Mouse (Mus musculus): ENCODE results near the gene Zfp772. TPM values are rescaled to one million over a fixed set of nuclear protein-coding genes. Genes with fewer than 3 reads are reported as not detected.
"Not testable (repeated sequence)": the region's sequence is repeated elsewhere in the genome, so short reads cannot be mapped to it uniquely, and the experiment has no call there.

Zfp772 gene
- polyA plus RNA-seq (2015; fragmentation: Nextera tagmentation; extraction: Ambion mirVana), result 3.7 and 3.9 TPM in 2 replicates

GRCm38 (mm10) chr7:7209313-7210151 is at the start of gene Zfp772:
Zfp772 (minus strand) TSS chr7:7209998.
- H3K4me1 ChIP-seq; H3K27ac ChIP-seq (replicated peaks); H3K27me3 ChIP-seq (replicated peaks); ATAC-seq (ENCODE audit: extremely low read depth, insufficient number of reproducible peaks, low FRiP score, low TSS enrichment); H3K9me3 ChIP-seq: not testable (repeated sequence)
- WGBS, result under 1% methylated on average over 24 of the region's 24 CpGs
- H3K36me3 ChIP-seq, result peaks cover 16% of the 10 kb centered on the region
- peak within 1 kb of the TSS; percentile 62 for H3K4me3 ChIP-seq
- peak within 1 kb of the TSS; percentile 73 for H3K4me2 ChIP-seq
- peak within 1 kb of the TSS; percentile 80 for H3K9ac ChIP-seq

DNA sequence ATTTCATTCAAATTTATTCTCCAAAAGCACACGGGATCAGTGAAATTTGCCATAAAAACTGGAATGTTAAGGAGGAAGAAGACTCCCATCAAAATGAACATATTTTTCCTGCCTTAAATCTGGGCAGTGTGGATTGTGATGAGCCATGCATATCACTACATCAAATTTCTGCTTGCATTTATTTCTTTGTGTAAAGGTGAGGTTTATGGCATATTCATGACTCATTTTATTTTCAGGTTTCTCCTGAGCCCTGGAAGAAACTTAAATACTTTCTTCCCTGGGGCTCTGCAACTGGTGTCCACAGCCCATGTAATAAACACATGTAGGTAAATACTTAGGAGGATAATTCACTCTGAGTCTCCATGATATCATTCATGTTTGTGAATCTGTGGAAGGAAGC is 37.4 kb upstream of the Zfp772 start, which contains the start of gene Vmn2r29:
Gene Vmn2r29, minus strand, starts transcription at position 101 of the 400 bp plus-strand sequence.
- not testable (repeated sequence) for H3K27ac ChIP-seq (replicated peaks); H3K4me2 ChIP-seq; H3K4me1 ChIP-seq; ATAC-seq (ENCODE audit: extremely low read depth, insufficient number of reproducible peaks, low FRiP score, low TSS enrichment); H3K4me3 ChIP-seq; H3K27me3 ChIP-seq (replicated peaks); H3K9ac ChIP-seq; H3K36me3 ChIP-seq; H3K9me3 ChIP-seq
- no CpG with 5 or more reads among the region's 1 CpGs for WGBS

- 9% methylated on average over 18 of the region's 18 CpGs for WGBS
- H3K9ac ChIP-seq, result peak overlapping the region; percentile 62
- H3K27me3 ChIP-seq (replicated peaks), result no peaks in the 10 kb centered on the region
- H3K4me2 ChIP-seq, result peak overlapping the region; percentile 66
- peak; percentile 73 for ATAC-seq (ENCODE audit: extremely low read depth, insufficient number of reproducible peaks, low FRiP score, low TSS enrichment)
- H3K36me3 ChIP-seq, result peaks cover 7% of the 10 kb centered on the region
- no peak overlapping the region for H3K27ac ChIP-seq (replicated peaks)
- peak overlapping the region; percentile 68 for H3K4me3 ChIP-seq
- peaks cover 5% of the 10 kb centered on the region; the same call in 1 of the 2 replicates for H3K4me1 ChIP-seq
- H3K9me3 ChIP-seq, result no peaks in the 10 kb centered on the region
These were observed 21.4 kb downstream of the Zfp772 start for GRCm38 (mm10) chr7:7188191-7188942.

DNA sequence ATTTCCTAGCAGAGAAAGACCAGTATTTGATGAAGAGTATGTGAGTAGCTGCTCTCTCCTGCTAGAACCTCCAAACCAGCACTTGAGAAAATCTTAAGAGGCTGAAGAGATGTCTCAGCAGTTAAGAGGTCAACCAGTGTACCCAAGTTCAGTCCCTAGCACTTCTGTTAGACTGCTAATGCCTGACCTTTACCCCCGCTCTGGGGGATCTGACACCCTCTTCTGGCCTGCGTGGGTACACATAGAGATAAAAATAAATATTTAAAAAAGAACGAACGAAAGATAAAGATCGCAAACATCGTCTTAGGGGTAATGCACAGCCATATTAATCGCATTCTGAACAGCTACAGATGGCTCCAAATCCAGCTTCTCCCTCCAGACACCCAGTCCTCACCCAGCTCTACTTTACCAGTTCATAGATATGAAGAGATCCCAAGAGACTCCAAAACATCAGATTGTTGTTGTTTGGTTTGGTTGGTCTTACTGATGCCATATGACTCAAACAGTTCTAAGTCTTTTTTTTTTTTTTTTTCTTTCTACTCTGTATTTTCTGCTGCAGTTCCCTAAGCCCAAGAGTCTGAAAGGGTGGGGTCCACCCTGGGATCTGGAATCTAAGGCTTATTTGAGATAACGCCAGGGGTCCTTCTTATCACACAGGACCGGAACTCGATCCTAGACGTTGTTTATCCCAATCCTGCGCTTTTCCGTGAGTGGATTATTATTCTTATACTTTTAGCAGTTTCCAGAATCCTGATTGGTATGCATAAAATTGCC is 22.2 kb downstream of the Zfp772 start:
- ATAC-seq (ENCODE audit: extremely low read depth, insufficient number of reproducible peaks, low FRiP score, low TSS enrichment), result no peak
- Histone ChIP-seq H3K9me3 (no peaks in the 10 kb centered on the region), H3K4me3 (peak overlapping the region; percentile 68), H3K4me2 (peak overlapping the region; percentile 66), H3K36me3 (peaks cover 13% of the 10 kb centered on the region), H3K4me1 (peaks cover 5% of the 10 kb centered on the region; the same call in 1 of the 2 replicates), H3K27ac (replicated peaks) (no peak overlapping the region), H3K27me3 (replicated peaks) (no peaks in the 10 kb centered on the region), H3K9ac (peak overlapping the region; percentile 62; the same call in 1 of the 2 replicates)
- 33% methylated on average over 13 of the region's 13 CpGs for WGBS

- H3K27me3 ChIP-seq (replicated peaks), result no peaks in the 10 kb centered on the region
- H3K4me2 ChIP-seq, result no peak overlapping the region
- H3K9ac ChIP-seq, result no peak overlapping the region
- no peak overlapping the region for H3K4me3 ChIP-seq
- peaks cover 5% of the 10 kb centered on the region; the same call in 1 of the 2 replicates for H3K4me1 ChIP-seq
- ATAC-seq (ENCODE audit: extremely low read depth, insufficient number of reproducible peaks, low FRiP score, low TSS enrichment), result no peak
- H3K36me3 ChIP-seq, result peaks cover 30% of the 10 kb centered on the region
- no peak overlapping the region for H3K27ac ChIP-seq (replicated peaks)
- 86% methylated on average over 1 of the region's 1 CpGs for WGBS
- no peaks in the 10 kb centered on the region for H3K9me3 ChIP-seq
These were observed 23.9 kb downstream of the Zfp772 start for GRCm38 (mm10) chr7:7185897-7186296.

DNA sequence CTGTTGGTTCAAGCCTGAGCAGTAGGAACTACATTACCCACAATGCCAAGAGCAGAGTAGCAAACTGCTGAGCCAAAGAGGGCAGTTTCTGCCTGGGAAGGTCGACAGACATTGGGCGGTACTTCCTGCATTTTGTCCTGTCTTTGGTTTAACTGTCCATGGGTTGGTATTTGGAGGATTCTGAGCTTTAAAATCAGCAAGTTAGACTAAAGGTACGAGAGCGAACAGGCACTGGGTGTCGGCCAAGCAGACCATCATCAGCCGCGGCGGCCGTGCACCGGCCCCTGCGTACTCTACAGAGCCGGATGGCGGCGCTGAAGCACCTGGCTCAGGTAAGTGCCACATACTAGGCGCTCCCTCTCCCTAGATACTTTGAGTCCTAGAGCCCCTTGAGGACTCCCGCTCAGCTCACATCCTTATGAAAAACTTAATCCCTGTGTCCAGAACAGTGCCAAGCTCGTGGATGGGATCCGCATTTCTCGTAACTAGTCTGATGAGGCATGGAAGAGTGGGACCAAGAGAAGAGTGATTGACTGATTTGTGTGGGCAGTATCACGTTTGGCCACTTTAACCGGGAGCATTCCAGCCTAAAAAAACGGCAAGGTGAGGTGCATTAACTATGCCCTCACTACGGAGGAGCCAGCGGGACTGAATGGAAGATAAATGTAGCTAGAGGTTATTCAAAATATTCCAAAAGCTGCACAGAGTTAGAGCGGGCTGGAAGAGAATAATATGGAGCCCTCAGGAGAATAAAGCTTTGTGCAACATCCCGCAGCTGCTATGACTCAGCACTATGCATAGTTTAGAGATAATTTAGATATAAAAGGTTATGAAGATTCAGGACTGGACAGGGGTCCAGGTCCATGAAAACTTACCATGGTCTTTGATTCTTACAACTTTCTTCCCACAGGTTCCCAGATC is 38.3 kb downstream of the Zfp772 start, which contains the start of gene Zfp418:
Gene Zfp418, plus strand, starts transcription at position 104 of the 921 bp plus-strand sequence.
- peak; percentile 73; the same call in 1 of the 2 replicates for ATAC-seq (ENCODE audit: extremely low read depth, insufficient number of reproducible peaks, low FRiP score, low TSS enrichment)
- Histone ChIP-seq H3K4me1 (peaks cover 8% of the 10 kb centered on the region), H3K4me2 (peak within 1 kb of the TSS; percentile 85), H3K9me3 (no peaks in the 10 kb centered on the region), H3K9ac (peak within 1 kb of the TSS; percentile 87), H3K36me3 (peaks cover 18% of the 10 kb centered on the region), H3K27ac (replicated peaks) (0 out of 2 replicates have a peak within 1 kb of the TSS, but pooled peaks have one; percentile 20), H3K27me3 (replicated peaks) (no peaks in the 10 kb centered on the region), H3K4me3 (peak within 1 kb of the TSS; percentile 88)
- WGBS, result 2% methylated on average over 26 of the region's 26 CpGs

Other genes with a start within 250 kb of the Zfp772 start
- not detected in 2 replicates for gene Aurkc, start 214.7 kb downstream of the Zfp772 start, polyA plus RNA-seq (2015; fragmentation: Nextera tagmentation; extraction: Ambion mirVana)
- 6.6 and 7.4 TPM in 2 replicates for gene Zfp954, start 88.5 kb downstream of the Zfp772 start, polyA plus RNA-seq (2015; fragmentation: Nextera tagmentation; extraction: Ambion mirVana)
- 0.68 and 0.83 TPM in 2 replicates for gene Zfp773, start 73.2 kb downstream of the Zfp772 start, polyA plus RNA-seq (2015; fragmentation: Nextera tagmentation; extraction: Ambion mirVana)
- gene Zfp418, start 38.7 kb downstream of the Zfp772 start, polyA plus RNA-seq (2015; fragmentation: Nextera tagmentation; extraction: Ambion mirVana), result 1.0 and 1.3 TPM in 2 replicates
- 0.07 TPM in 1 of 2 replicates, not detected in the other for gene Vmn2r29, start 37.3 kb upstream of the Zfp772 start, polyA plus RNA-seq (2015; fragmentation: Nextera tagmentation; extraction: Ambion mirVana)
- 0.84 and 2.1 TPM in 2 replicates for gene Gm45844, start 68.3 kb upstream of the Zfp772 start, polyA plus RNA-seq (2015; fragmentation: Nextera tagmentation; extraction: Ambion mirVana)
- 41.7 and 43.9 TPM in 2 replicates for gene Clcn4, start 90.9 kb upstream of the Zfp772 start, polyA plus RNA-seq (2015; fragmentation: Nextera tagmentation; extraction: Ambion mirVana)
- not detected in 2 replicates for gene Vmn2r30, start 127.6 kb upstream of the Zfp772 start, polyA plus RNA-seq (2015; fragmentation: Nextera tagmentation; extraction: Ambion mirVana)
- not detected in 2 replicates for gene Gm45783, start 164.6 kb upstream of the Zfp772 start, polyA plus RNA-seq (2015; fragmentation: Nextera tagmentation; extraction: Ambion mirVana)
- gene Vmn2r31, start 189.7 kb upstream of the Zfp772 start, polyA plus RNA-seq (2015; fragmentation: Nextera tagmentation; extraction: Ambion mirVana), result not detected in 2 replicates

Measured in heart, embryonic 13.5 days (tissue).